Comparison of ENCODE assay signal across 13 mouse cellular contexts in the genomic region with DNA sequence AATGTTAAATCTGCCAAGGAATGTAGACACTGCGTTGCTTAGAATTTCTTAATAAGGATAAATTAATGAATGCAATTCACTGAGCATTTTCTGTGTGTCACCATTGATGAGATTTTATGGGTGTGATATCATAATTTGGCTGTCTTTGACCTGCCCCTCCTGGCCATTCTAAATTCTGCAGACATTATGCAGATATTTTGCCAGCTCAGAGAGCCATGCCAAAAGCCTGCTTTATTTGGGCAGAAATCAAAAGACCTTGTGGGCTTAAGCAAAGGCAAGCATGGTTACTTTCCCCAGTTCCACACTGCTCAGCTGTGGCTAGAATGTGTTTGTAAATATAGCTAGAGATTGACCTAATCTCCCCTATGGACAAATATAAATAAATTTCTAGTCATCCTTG.
DNase-seq lines count a peak whose midpoint lies in the region; ATAC-seq and TF ChIP-seq lines count a peak whose summit lies in the region.
"Had no signal": no experiment of that assay in that cellular context is flagged by ENCODE, and none has a peak within 500 bp of the region (broad histone marks: within the 10 kb centered on the region; RNA-seq: fewer than 3 reads in every experiment).

No protein-coding gene starts in this region.

- no peak overlapping the region for H3K9ac ChIP-seq in forebrain, postnatal 0 days
- H3K9ac ChIP-seq in forebrain, embryonic 15.5 days (replicated peaks), result no peak overlapping the region
- H3K9ac ChIP-seq in hindbrain, embryonic 14.5 days, result no peak overlapping the region
- H3K9ac ChIP-seq: embryonic facial prominence, embryonic 15.5 days had no signal

- no peaks in the 10 kb centered on the region for H3K4me1 ChIP-seq in forebrain, postnatal 0 days (ENCODE audit: insufficient read depth)
- H3K4me1 ChIP-seq in forebrain, embryonic 15.5 days, result no peaks in the 10 kb centered on the region
- no peaks in the 10 kb centered on the region for H3K4me1 ChIP-seq in hindbrain, embryonic 14.5 days (replicated peaks; ENCODE audit: control insufficient read depth, insufficient read depth, low read length)
- no peaks in the 10 kb centered on the region for H3K4me1 ChIP-seq in hindbrain, embryonic 10.5 days (replicated peaks)
- H3K4me1 ChIP-seq: embryonic facial prominence, embryonic 15.5 days; megakaryocyte, embryonic 14.5 days had no signal

- TF ChIP-seq CTCF in forebrain, postnatal 0 days (IDR thresholded peaks at IDR 0.05; ENCODE audit: low read depth), result no peak

- ATAC-seq in forebrain, postnatal 0 days, result no peak; the same call in 1 of the 2 replicates
- ATAC-seq in forebrain, embryonic 15.5 days (replicated peaks), result no peak; the same call in 1 of the 2 replicates
- ATAC-seq in hindbrain, embryonic 14.5 days (ENCODE audit: low FRiP score), result no peak
- ATAC-seq: activated CD4-positive, CD25-positive, alpha-beta regulatory T cell, adult 4 months had no signal

- no peak overlapping the region for H3K27ac ChIP-seq in forebrain, postnatal 0 days (ENCODE audit: low read depth, low read length)
- H3K27ac ChIP-seq in forebrain, embryonic 15.5 days (replicated peaks), result no peak overlapping the region
- H3K27ac ChIP-seq in hindbrain, embryonic 14.5 days, result no peak overlapping the region
- no peak overlapping the region for H3K27ac ChIP-seq in hindbrain, embryonic 10.5 days
- H3K27ac ChIP-seq: embryonic facial prominence, embryonic 15.5 days had no signal

- peak; percentile 47 for DNase-seq in forebrain, postnatal 0 days
- peak; percentile 58 for DNase-seq in hindbrain, embryonic 14.5 days (ENCODE audit: low spot score)
- no peak for DNase-seq in hindbrain, embryonic 10.5 days (ENCODE audit: low spot score)
- peak; percentile 2 for DNase-seq in lung, postnatal 36 days
- no peak for DNase-seq in lung, postnatal 25 days (ENCODE audit: low spot score)
- DNase-seq in skeletal muscle tissue, adult 2 months (ENCODE audit: low read depth, low spot score), result peak; percentile 8
- DNase-seq in spleen, postnatal 14 days (ENCODE audit: low spot score in 2 of 2), result no peak
- DNase-seq: lung, adult 2 months; right cerebral cortex, adult 18-20 months had no signal

- no peak overlapping the region for H3K4me3 ChIP-seq in forebrain, postnatal 0 days (ENCODE audit: low read depth, low read length)
- H3K4me3 ChIP-seq in forebrain, embryonic 15.5 days, result no peak overlapping the region
- H3K4me3 ChIP-seq in hindbrain, embryonic 14.5 days (replicated peaks; ENCODE audit: low read length), result no peak overlapping the region
- H3K4me3 ChIP-seq in hindbrain, embryonic 10.5 days, result no peak overlapping the region
- H3K4me3 ChIP-seq: embryonic facial prominence, embryonic 15.5 days; megakaryocyte, embryonic 14.5 days had no signal

- no peaks in the 10 kb centered on the region for H3K9me3 ChIP-seq in forebrain, postnatal 0 days (ENCODE audit: low read length)
- H3K9me3 ChIP-seq in forebrain, embryonic 15.5 days, result no peaks in the 10 kb centered on the region
- H3K9me3 ChIP-seq in hindbrain, embryonic 14.5 days (ENCODE audit: control insufficient read depth, low read length), result no peaks in the 10 kb centered on the region
- no peaks in the 10 kb centered on the region for H3K9me3 ChIP-seq in hindbrain, embryonic 10.5 days
- H3K9me3 ChIP-seq: embryonic facial prominence, embryonic 15.5 days; megakaryocyte, embryonic 14.5 days had no signal

- H3K36me3 ChIP-seq in forebrain, postnatal 0 days (ENCODE audit: insufficient read depth), result no peaks in the 10 kb centered on the region
- H3K36me3 ChIP-seq in forebrain, embryonic 15.5 days, result no peaks in the 10 kb centered on the region
- no peaks in the 10 kb centered on the region for H3K36me3 ChIP-seq in hindbrain, embryonic 14.5 days (replicated peaks; ENCODE audit: control insufficient read depth, insufficient read depth)
- H3K36me3 ChIP-seq in hindbrain, embryonic 10.5 days, result no peaks in the 10 kb centered on the region
- H3K36me3 ChIP-seq: embryonic facial prominence, embryonic 15.5 days had no signal

- no peak overlapping the region for H3K4me2 ChIP-seq in forebrain, postnatal 0 days (ENCODE audit: low read depth)
- H3K4me2 ChIP-seq in forebrain, embryonic 15.5 days (replicated peaks), result no peak overlapping the region
- H3K4me2 ChIP-seq in hindbrain, embryonic 14.5 days (replicated peaks), result no peak overlapping the region
- H3K4me2 ChIP-seq: embryonic facial prominence, embryonic 15.5 days had no signal

- 38% methylated on average over 1 of the region's 1 CpGs for WGBS in forebrain, postnatal 0 days
- WGBS in forebrain, embryonic 15.5 days, result 61% methylated on average over 1 of the region's 1 CpGs
- WGBS in hindbrain, embryonic 14.5 days, result 76% methylated on average over 1 of the region's 1 CpGs
- WGBS in hindbrain, embryonic 10.5 days, result 81% methylated on average over 1 of the region's 1 CpGs

- H3K27me3 ChIP-seq in forebrain, postnatal 0 days (ENCODE audit: insufficient read depth, low read length), result no peaks in the 10 kb centered on the region
- no peaks in the 10 kb centered on the region for H3K27me3 ChIP-seq in forebrain, embryonic 15.5 days
- no peaks in the 10 kb centered on the region for H3K27me3 ChIP-seq in hindbrain, embryonic 14.5 days (ENCODE audit: control insufficient read depth, insufficient read depth, low read length)
- no peaks in the 10 kb centered on the region for H3K27me3 ChIP-seq in hindbrain, embryonic 10.5 days (ENCODE audit: insufficient read depth, poor library complexity, severe bottlenecking)
- H3K27me3 ChIP-seq: embryonic facial prominence, embryonic 15.5 days; megakaryocyte, embryonic 14.5 days had no signal

Comparison
In these comparisons a context has a peak if more than half of its experiments do, and no peak if none do; other contexts are left out.
1. DNase-seq: peak in forebrain, postnatal 0 days (single experiment), hindbrain, embryonic 14.5 days (single experiment), lung, postnatal 36 days (single experiment) and skeletal muscle tissue, adult 2 months (single experiment); none in hindbrain, embryonic 10.5 days (single experiment), lung, postnatal 25 days (single experiment) and spleen, postnatal 14 days (0 of 2).